Mouse (Mus musculus) bone marrow macrophage, adult 2 months (primary cell): ENCODE results near the gene Oit1. TPM values are rescaled to one million over a fixed set of nuclear protein-coding genes. Genes with fewer than 3 reads are reported as not detected.

ENCODE experiments used
- H3K27ac ChIP-seq: 2 replicates; pipeline ENCODE4 v1.5.1; 2012; ENCODE audit warnings: low read depth, low read length; ENCODE audit not compliant: insufficient read depth
- H3K4me1 ChIP-seq: 2 replicates; pipeline ENCODE4 v1.6.1; 2012; ENCODE audit warnings: low read length; ENCODE audit not compliant: control insufficient read depth, insufficient read depth
- H3K4me3 ChIP-seq: 2 replicates; pipeline ENCODE4 v1.5.1; 2012; ENCODE audit warnings: mild to moderate bottlenecking, low read length, moderate library complexity; ENCODE audit not compliant: insufficient read depth
- CTCF ChIP-seq: IDR thresholded peaks from 2 replicates; pipeline ENCODE4 v1.5.1; 2012; ENCODE audit warnings: low read depth, mild to moderate bottlenecking, low read length, moderate library complexity
- POLR2A ChIP-seq: IDR thresholded peaks from 2 replicates; pipeline ENCODE4 v1.6.1; 2012; ENCODE audit warnings: mild to moderate bottlenecking, low read depth, low read length, borderline replicate concordance
- polyA plus RNA-seq: library from polyadenylated mRNA; stranded (reverse); fragments of >200 nt; gene quantifications from 2 replicates; pipeline ENCODE4 v1.2.4, GENCODE M21; 2012; ENCODE audit not compliant: missing spikeins, insufficient read depth, insufficient read length

Oit1 gene
- polyA plus RNA-seq, 1 experiment, result not detected

- Histone ChIP-seq H3K27ac (no peak overlapping the region), H3K4me1 (no peaks in the 10 kb centered on the region), H3K4me3 (no peak overlapping the region)
- TF ChIP-seq CTCF, result no peak
- TF ChIP-seq POLR2A, result no peak
Observed at GRCm38 (mm10) chr14:8368900-8369299, 9.7 kb downstream of the Oit1 start.

- Histone ChIP-seq H3K27ac (no peak overlapping the region), H3K4me3 (no peak overlapping the region), H3K4me1 (no peaks in the 10 kb centered on the region)
- TF ChIP-seq CTCF (no peak), POLR2A (no peak)
Observed at GRCm38 (mm10) chr14:8367727-8368520, 10.6 kb downstream of the Oit1 start.

GRCm38 (mm10) chr14:8367121-8367520 is 11.4 kb downstream of the Oit1 start:
- Histone ChIP-seq H3K4me3 (no peak overlapping the region), H3K27ac (no peak overlapping the region), H3K4me1 (no peaks in the 10 kb centered on the region)
- TF ChIP-seq CTCF, result no peak
- no peak for TF ChIP-seq POLR2A

- Histone ChIP-seq H3K4me3 (no peak overlapping the region), H3K27ac (no peak overlapping the region), H3K4me1 (no peaks in the 10 kb centered on the region)
- no peak for TF ChIP-seq POLR2A
- TF ChIP-seq CTCF, result no peak
Observed at GRCm38 (mm10) chr14:8365833-8366232, 12.7 kb downstream of the Oit1 start.

- Histone ChIP-seq H3K4me1 (peaks cover 7% of the 10 kb centered on the region; the same call in 1 of the 2 replicates), H3K4me3 (no peak overlapping the region), H3K27ac (no peak overlapping the region)
- TF ChIP-seq CTCF, result no peak
- no peak for TF ChIP-seq POLR2A
Observed at GRCm38 (mm10) chr14:8356836-8357235, 21.7 kb downstream of the Oit1 start.

GRCm38 (mm10) chr14:8355999-8356501 is 22.5 kb downstream of the Oit1 start:
- Histone ChIP-seq H3K4me3 (no peak overlapping the region), H3K4me1 (peaks cover 7% of the 10 kb centered on the region; the same call in 1 of the 2 replicates), H3K27ac (no peak overlapping the region)
- TF ChIP-seq CTCF (peak; percentile 94), POLR2A (no peak)

- TF ChIP-seq CTCF, result no peak
- TF ChIP-seq POLR2A, result no peak
- H3K4me3 ChIP-seq, result no peak overlapping the region
- H3K4me1 ChIP-seq, result peaks cover 4% of the 10 kb centered on the region; the same call in 1 of the 2 replicates
- no peak overlapping the region for H3K27ac ChIP-seq
Observed at GRCm38 (mm10) chr14:8348927-8349326, 29.6 kb downstream of the Oit1 start.

GRCm38 (mm10) chr14:8346255-8346997 is 32.1 kb downstream of the Oit1 start:
- no peak for TF ChIP-seq POLR2A
- TF ChIP-seq CTCF, result peak; percentile 58
- H3K4me3 ChIP-seq, result no peak overlapping the region

GRCm38 (mm10) chr14:8345566-8345965 is 33.0 kb downstream of the Oit1 start:
- no peak for TF ChIP-seq CTCF
- peaks cover 4% of the 10 kb centered on the region; the same call in 1 of the 2 replicates for H3K4me1 ChIP-seq
- H3K27ac ChIP-seq, result no peak overlapping the region
- H3K4me3 ChIP-seq, result no peak overlapping the region

More at GRCm38 (mm10) chr14:8346255-8346997, 32.1 kb downstream of the Oit1 start:
- Histone ChIP-seq H3K27ac (no peak overlapping the region), H3K4me1 (peaks cover 4% of the 10 kb centered on the region; the same call in 1 of the 2 replicates)
